Mouse (Mus musculus) MEL (cell line): Measurements from ENCODE around the gene Med4.

Source experiments
- CTCF ChIP-seq, 3 experiments: IDR thresholded peaks in 2 of 3; conservative IDR thresholded peaks in 1 of 3; 2 replicates each; pipeline ENCODE4 v1.5.1; 2011 to 2012; ENCODE audit warnings: low read length in 3 of 3, low read depth in 2 of 3, mild to moderate bottlenecking in 2 of 3, improper control_type of control experiment in 1 of 3, inconsistent platforms in 1 of 3, mixed read lengths in 1 of 3, moderate library complexity in 1 of 3; ENCODE audit not compliant: control insufficient read depth in 1 of 3, insufficient read depth in 1 of 3, poor library complexity in 1 of 3, severe bottlenecking in 1 of 3
- ELF1 ChIP-seq: IDR thresholded peaks from 2 replicates; pipeline ENCODE4 v1.6.1; 2014; ENCODE audit warnings: low read depth, mild to moderate bottlenecking, inconsistent platforms, low read length, improper control_type of control experiment, moderate library complexity
- HCFC1 ChIP-seq: IDR thresholded peaks from 2 replicates; pipeline ENCODE4 v1.6.1; 2012; ENCODE audit warnings: low read depth, mild to moderate bottlenecking, inconsistent platforms, low read length, improper control_type of control experiment, moderate library complexity
- JUND ChIP-seq: IDR thresholded peaks from 2 replicates; pipeline ENCODE4 v1.6.1; 2011; ENCODE audit warnings: low read depth, mild to moderate bottlenecking, improper control_type of control experiment, low read length
- MAZ ChIP-seq: IDR thresholded peaks from 2 replicates; pipeline ENCODE4 v1.6.1; 2012; ENCODE audit warnings: low read depth, mild to moderate bottlenecking, inconsistent platforms, low read length, improper control_type of control experiment
- POLR2A ChIP-seq, 2 experiments: IDR thresholded peaks; 2 replicates each; pipeline ENCODE4 v1.6.1; 2011 to 2012; ENCODE audit warnings: low read length in 2 of 2, mild to moderate bottlenecking in 2 of 2, control low read depth in 1 of 2, improper control_type of control experiment in 1 of 2, low read depth in 1 of 2, moderate library complexity in 1 of 2; ENCODE audit not compliant: control insufficient read depth in 1 of 2, insufficient read depth in 1 of 2, poor library complexity in 1 of 2
- POLR2AphosphoS2 ChIP-seq: IDR thresholded peaks from 2 replicates; pipeline ENCODE4 v1.6.1; 2011; ENCODE audit warnings: low read length, improper control_type of control experiment
- SIN3A ChIP-seq: IDR thresholded peaks from 2 replicates; pipeline ENCODE4 v1.6.1; 2012; ENCODE audit warnings: low read length, improper control_type of control experiment, inconsistent platforms

GRCm38 (mm10) chr14:73476361-73476934 lies 33.4 kb upstream of the Med4 start:
- TF ChIP-seq MAZ, result no peak
- TF ChIP-seq POLR2AphosphoS2, result no peak
- TF ChIP-seq SIN3A, result no peak
- no peak for TF ChIP-seq ELF1
- no peak for TF ChIP-seq HCFC1
- no peak for TF ChIP-seq CTCF (IDR thresholded peaks at IDR 0.05 in 2 of 3, conservative IDR thresholded peaks at IDR 0.05 in 1 of 3; ENCODE audit: control insufficient read depth in 1 of 3, insufficient read depth in 1 of 3, low read depth in 2 of 3, low read length in 3 of 3, poor library complexity in 1 of 3, severe bottlenecking in 1 of 3)
- no peak for TF ChIP-seq JUND
- no peak for TF ChIP-seq POLR2A (IDR thresholded peaks at IDR 0.05; ENCODE audit: control insufficient read depth in 1 of 2, insufficient read depth in 1 of 2, low read depth in 1 of 2, low read length in 2 of 2, poor library complexity in 1 of 2)
